Mouse (Mus musculus): ENCODE results near the gene Phlpp1. TPM values are rescaled to one million over a fixed set of nuclear protein-coding genes. Genes with fewer than 3 reads are reported as not detected.

Phlpp1 gene
- total RNA-seq, 1 experiment from 2014 or later = 21.5 TPM

- ATAC-seq (ENCODE audit: extremely low read depth, insufficient number of reproducible peaks, low FRiP score, poor library complexity, severe bottlenecking) = no peak
These were observed 231.5 kb downstream of the Phlpp1 start for GRCm38 (mm10) chr1:106403011-106403501.

DNA sequence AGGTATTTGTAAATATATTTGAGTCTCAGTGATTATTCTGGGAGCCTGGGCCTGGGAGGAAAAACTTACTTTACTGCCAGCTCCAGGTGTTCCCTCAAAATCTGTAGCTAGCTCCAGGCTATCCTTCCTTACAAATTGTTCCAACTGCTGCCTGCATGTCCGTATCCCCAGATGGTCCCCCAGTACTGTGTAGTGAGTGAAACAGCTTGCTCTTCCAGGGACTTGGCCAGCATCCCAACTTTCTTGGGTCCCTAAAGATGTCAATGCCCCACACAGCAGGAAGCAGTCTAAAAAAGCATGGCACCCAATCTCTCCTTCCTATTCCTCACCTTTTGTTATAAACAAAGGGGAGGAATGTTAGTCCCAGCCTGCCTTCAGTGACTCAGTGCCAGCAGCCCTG lies 235.3 kb downstream of the Phlpp1 start:
- no peak for ATAC-seq (ENCODE audit: extremely low read depth, insufficient number of reproducible peaks, low FRiP score, poor library complexity, severe bottlenecking)

GRCm38 (mm10) chr1:106407963-106408440 lies 236.4 kb downstream of the Phlpp1 start:
- ATAC-seq (ENCODE audit: extremely low read depth, insufficient number of reproducible peaks, low FRiP score, poor library complexity, severe bottlenecking) = no peak

GRCm38 (mm10) chr1:106410858-106411257 lies 239.3 kb downstream of the Phlpp1 start:
- ATAC-seq (ENCODE audit: extremely low read depth, insufficient number of reproducible peaks, low FRiP score, poor library complexity, severe bottlenecking) = no peak

- 0 out of 2 replicates have a peak, but pooled peaks have one; percentile 55 for ATAC-seq (ENCODE audit: extremely low read depth, insufficient number of reproducible peaks, low FRiP score, poor library complexity, severe bottlenecking)
These were observed 253.8 kb downstream of the Phlpp1 start for GRCm38 (mm10) chr1:106425128-106425936.

GRCm38 (mm10) chr1:106428170-106428569 lies 256.6 kb downstream of the Phlpp1 start:
- no peak for ATAC-seq (ENCODE audit: extremely low read depth, insufficient number of reproducible peaks, low FRiP score, poor library complexity, severe bottlenecking)

- no peak for ATAC-seq (ENCODE audit: extremely low read depth, insufficient number of reproducible peaks, low FRiP score, poor library complexity, severe bottlenecking)
These were observed 257.0 kb downstream of the Phlpp1 start for GRCm38 (mm10) chr1:106428580-106428979.

GRCm38 (mm10) chr1:106433580-106433979 lies 262.0 kb downstream of the Phlpp1 start:
- no peak for ATAC-seq (ENCODE audit: extremely low read depth, insufficient number of reproducible peaks, low FRiP score, poor library complexity, severe bottlenecking)

Other genes starting within 250 kb of the Phlpp1 start
- 56.2 and 64.6 TPM in 2 replicates for gene Zcchc2, start 181.3 kb upstream of the Phlpp1 start, total RNA-seq (2017)

Data from neutrophil, adult 5-6 weeks (primary cell).